Mouse (Mus musculus): Measurements from ENCODE around the gene Qrfpr.

DNA sequence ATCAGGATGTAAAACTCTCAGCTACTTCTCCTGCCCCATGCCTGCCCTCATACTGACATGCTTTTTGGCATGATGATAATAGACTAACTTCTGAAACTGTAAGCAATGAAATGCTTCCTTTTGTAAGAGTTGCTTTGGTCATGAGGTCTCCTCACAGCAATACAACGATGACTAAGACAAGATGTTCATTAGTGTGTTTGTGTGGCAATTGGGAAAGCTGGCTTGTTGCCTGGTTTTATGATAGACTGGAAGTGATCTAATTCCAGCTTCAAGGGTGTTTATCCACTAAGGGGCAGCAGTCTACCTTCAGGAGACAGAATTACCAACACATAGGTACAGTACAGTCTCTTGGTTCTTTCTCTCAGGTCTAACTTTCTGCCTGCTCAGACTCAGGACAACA, 5.1 kb upstream of the Qrfpr start:
- TF ChIP-seq CTCF (conservative IDR thresholded peaks at IDR 0.05 in 1 of 2, IDR thresholded peaks at IDR 0.05 in 1 of 2; ENCODE audit: low read depth in 2 of 2, low read length in 2 of 2) (peak in 1 of 2 experiments; percentile 39; a peak in 2 of 4 replicates), GABPA (IDR thresholded peaks at IDR 0.05; ENCODE audit: insufficient replicate concordance, low read depth, low read length) (no peak), ELF1 (IDR thresholded peaks at IDR 0.05; ENCODE audit: low read depth, low read length) (no peak), POLR2A (IDR thresholded peaks at IDR 0.05; ENCODE audit: low read depth, low read length) (no peak), CHD2 (IDR thresholded peaks at IDR 0.05; ENCODE audit: low read length) (no peak), MYC (IDR thresholded peaks at IDR 0.05; ENCODE audit: low read depth, low read length) (no peak), MAX (IDR thresholded peaks at IDR 0.05; ENCODE audit: low read length) (no peak), EP300 (IDR thresholded peaks at IDR 0.05; ENCODE audit: low read length) (no peak), MAFK (IDR thresholded peaks at IDR 0.05; ENCODE audit: insufficient replicate concordance, low read length) (no peak), TCF12 (IDR thresholded peaks at IDR 0.05; ENCODE audit: low read depth, low read length) (no peak), ZKSCAN1 (IDR thresholded peaks at IDR 0.05; ENCODE audit: borderline replicate concordance, low read depth, low read length) (no peak)

Data from CH12.LX (cell line).